Mouse (Mus musculus) small intestine, adult 2 months (tissue): Measurements from ENCODE around the gene Znhit2.

Experiments used
- CTCF ChIP-seq: fragments of 200-500 bp; IDR thresholded peaks from 2 replicates; pipeline ENCODE4 v1.5.1; 2012; ENCODE audit warnings: low read depth, mild to moderate bottlenecking, control low read depth, inconsistent platforms, low read length, moderate library complexity, mixed read lengths; ENCODE audit not compliant: insufficient replicate concordance, insufficient read length; ENCODE audit errors: extremely low read depth
- POLR2A ChIP-seq: fragments of 200-500 bp; IDR thresholded peaks from 2 replicates; pipeline ENCODE4 v1.6.1; 2012; ENCODE audit warnings: low read depth, mild to moderate bottlenecking, control low read depth, inconsistent platforms, low read length, moderate library complexity

DNA sequence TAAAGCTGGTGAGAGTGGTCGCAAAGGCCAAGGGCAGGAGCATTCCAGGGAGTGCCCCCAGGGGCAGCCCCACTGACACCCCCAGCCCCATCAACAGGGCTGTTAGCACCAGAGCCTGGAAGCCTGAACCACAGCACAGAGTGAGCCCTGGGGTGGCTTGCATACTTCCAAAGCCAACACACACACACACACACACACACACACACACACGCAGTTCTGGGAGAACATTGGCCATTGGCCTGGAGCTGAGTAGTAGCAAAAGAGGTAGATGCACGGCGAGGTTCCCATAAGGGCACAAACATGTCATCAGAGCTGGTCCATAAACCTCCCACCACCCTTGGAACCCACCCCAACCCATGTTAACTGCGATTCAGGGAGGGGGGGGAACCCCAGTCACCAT is 5.6 kb downstream of the Znhit2 start:
- TF ChIP-seq CTCF (no peak), POLR2A (no peak)
